17 mouse cellular contexts compared by ENCODE assay signal in genomic region chr4:32430136-32430535, GRCm38 (mm10).
A peak's percentile ranks its signal among the peaks of the same experiment; 100 is the strongest.
DNase-seq lines count a peak whose midpoint lies in the region; ATAC-seq and TF ChIP-seq lines count a peak whose summit lies in the region.
"Had no signal": no experiment of that assay in that cellular context is flagged by ENCODE, and none has a peak within 500 bp of the region (broad histone marks: within the 10 kb centered on the region; RNA-seq: fewer than 3 reads in every experiment).

No protein-coding gene starts in this region.

- no peak overlapping the region for H3K9ac ChIP-seq in forebrain, embryonic 15.5 days (replicated peaks)
- no peak overlapping the region for H3K9ac ChIP-seq in forebrain, embryonic 16.5 days (replicated peaks; ENCODE audit: low read depth, low read length)
- no peak overlapping the region for H3K9ac ChIP-seq in heart, postnatal 0 days (replicated peaks; ENCODE audit: low read depth, low read length)
- no peak overlapping the region for H3K9ac ChIP-seq in heart, adult 2 months (ENCODE audit: low read depth, low read length)
- H3K9ac ChIP-seq: hindbrain, embryonic 15.5 days; limb, embryonic 15.5 days; lung, embryonic 14.5 days had no signal

- TF ChIP-seq CTCF in heart, postnatal 0 days (IDR thresholded peaks at IDR 0.05; ENCODE audit: low read depth) = no peak
- TF ChIP-seq CTCF in heart, adult 2 months (IDR thresholded peaks at IDR 0.05) = no peak
- TF ChIP-seq CTCF in kidney, adult 2 months (conservative IDR thresholded peaks at IDR 0.05; ENCODE audit: insufficient read depth, insufficient read length, low read depth, low read length) = no peak

- H3K36me3 ChIP-seq in forebrain, embryonic 15.5 days = no peaks in the 10 kb centered on the region
- H3K36me3 ChIP-seq in forebrain, embryonic 16.5 days (ENCODE audit: control insufficient read depth, insufficient read depth) = no peaks in the 10 kb centered on the region
- H3K36me3 ChIP-seq in heart, postnatal 0 days (replicated peaks; ENCODE audit: control insufficient read depth, insufficient read depth, low read length) = no peaks in the 10 kb centered on the region
- H3K36me3 ChIP-seq in heart, adult 2 months (ENCODE audit: control insufficient read depth, insufficient read depth, low read length) = no peaks in the 10 kb centered on the region
- no peaks in the 10 kb centered on the region for H3K36me3 ChIP-seq in kidney, adult 2 months (ENCODE audit: control insufficient read depth, insufficient read depth, low read length)
- H3K36me3 ChIP-seq: hindbrain, embryonic 15.5 days; limb, embryonic 15.5 days had no signal

- TF ChIP-seq EP300 in heart, postnatal 0 days (IDR thresholded peaks at IDR 0.05; ENCODE audit: low read depth) = no peak
- TF ChIP-seq EP300 in heart, adult 2 months (IDR thresholded peaks at IDR 0.05; ENCODE audit: insufficient read depth, low read depth, low read length) = no peak

- H3K4me2 ChIP-seq in forebrain, embryonic 15.5 days (replicated peaks) = no peak overlapping the region
- H3K4me2 ChIP-seq in forebrain, embryonic 16.5 days (ENCODE audit: low read length) = no peak overlapping the region
- peak overlapping the region; percentile 52; the same call in 1 of the 2 replicates for H3K4me2 ChIP-seq in heart, postnatal 0 days (ENCODE audit: low read depth, low read length)
- H3K4me2 ChIP-seq: limb, embryonic 15.5 days had no signal

- no peaks in the 10 kb centered on the region for H3K9me3 ChIP-seq in forebrain, embryonic 15.5 days
- no peaks in the 10 kb centered on the region for H3K9me3 ChIP-seq in forebrain, embryonic 16.5 days (ENCODE audit: control insufficient read depth, low read length)
- no peaks in the 10 kb centered on the region for H3K9me3 ChIP-seq in heart, postnatal 0 days (replicated peaks; ENCODE audit: control insufficient read depth, low read length)
- H3K9me3 ChIP-seq: hindbrain, embryonic 15.5 days; limb, embryonic 15.5 days had no signal

- no peak for TF ChIP-seq POLR2A in heart, adult 2 months (IDR thresholded peaks at IDR 0.05; ENCODE audit: insufficient read depth, low read depth, low read length)
- no peak for TF ChIP-seq POLR2A in kidney, adult 2 months (IDR thresholded peaks at IDR 0.05; ENCODE audit: low read depth, low read length)

- no peak overlapping the region for H3K4me3 ChIP-seq in forebrain, embryonic 15.5 days
- H3K4me3 ChIP-seq in forebrain, embryonic 16.5 days (replicated peaks; ENCODE audit: low read length) = no peak overlapping the region
- no peak overlapping the region; the same call in 1 of the 2 replicates for H3K4me3 ChIP-seq in heart, postnatal 0 days (ENCODE audit: low read depth, low read length)
- H3K4me3 ChIP-seq in heart, adult 2 months = no peak overlapping the region
- H3K4me3 ChIP-seq in kidney, adult 2 months (ENCODE audit: insufficient read depth, low read depth, low read length) = no peak overlapping the region
- H3K4me3 ChIP-seq: erythroblast, embryonic 14.5 days; hindbrain, embryonic 15.5 days; limb, embryonic 15.5 days; myocyte had no signal

- no peaks in the 10 kb centered on the region for H3K79me2 ChIP-seq in heart, adult 2 months (replicated peaks; ENCODE audit: control insufficient read depth, insufficient read depth, low read length)

- intact Hi-C loops in heart, adult 2 months (cut with DNase I) = no loop called here

- H3K27me3 ChIP-seq in forebrain, embryonic 15.5 days = no peaks in the 10 kb centered on the region
- no peaks in the 10 kb centered on the region for H3K27me3 ChIP-seq in forebrain, embryonic 16.5 days (replicated peaks; ENCODE audit: control insufficient read depth, insufficient read depth, low read length)
- no peaks in the 10 kb centered on the region for H3K27me3 ChIP-seq in heart, postnatal 0 days (ENCODE audit: control insufficient read depth, insufficient read depth, low read length)
- H3K27me3 ChIP-seq in heart, adult 2 months (ENCODE audit: control insufficient read depth, insufficient read depth, low read length) = no peaks in the 10 kb centered on the region
- no peaks in the 10 kb centered on the region for H3K27me3 ChIP-seq in kidney, adult 2 months (replicated peaks; ENCODE audit: control insufficient read depth, insufficient read depth, low read length)
- H3K27me3 ChIP-seq: hindbrain, embryonic 15.5 days; limb, embryonic 15.5 days had no signal

- DNase-seq in heart, postnatal 0 days (ENCODE audit: low spot score) = no peak
- no peak for DNase-seq in heart, adult 2 months
- peak; percentile 79 for DNase-seq in brain, adult 2 months (ENCODE audit: low read depth, low spot score)
- DNase-seq in neural tube, embryonic 10.5 days (ENCODE audit: extremely low spot score, low spot score) = peak; percentile 14
- no peak for DNase-seq in kidney, adult 2 months
- DNase-seq in lung, adult 18-20 months = no peak
- DNase-seq: adrenal gland, adult 2 months; kidney, adult 9 months; lung, embryonic 14.5 days; thymus, postnatal 36 days had no signal

- ATAC-seq in forebrain, embryonic 15.5 days (replicated peaks) = no peak
- no peak for ATAC-seq in forebrain, embryonic 16.5 days
- no peak for ATAC-seq in heart, postnatal 0 days (ENCODE audit: insufficient read depth, low read depth)

- H3K4me1 ChIP-seq in forebrain, embryonic 15.5 days = peaks cover 59% of the 10 kb centered on the region
- peaks cover 59% of the 10 kb centered on the region for H3K4me1 ChIP-seq in forebrain, embryonic 16.5 days (replicated peaks; ENCODE audit: control insufficient read depth, insufficient read depth, low read length)
- H3K4me1 ChIP-seq in heart, postnatal 0 days (ENCODE audit: control insufficient read depth, insufficient read depth) = peaks cover 12% of the 10 kb centered on the region
- peaks cover 2% of the 10 kb centered on the region; the same call in 1 of the 2 replicates for H3K4me1 ChIP-seq in heart, adult 2 months (ENCODE audit: control insufficient read depth, insufficient read depth, low read length)
- H3K4me1 ChIP-seq in kidney, adult 2 months (ENCODE audit: control insufficient read depth, insufficient read depth, low read length) = no peaks in the 10 kb centered on the region

- 0 out of 2 replicates have a peak overlapping the region, but pooled peaks have one; percentile 13 for H3K27ac ChIP-seq in forebrain, embryonic 15.5 days (replicated peaks)
- H3K27ac ChIP-seq in forebrain, embryonic 16.5 days (ENCODE audit: low read length) = no peak overlapping the region
- no peak overlapping the region for H3K27ac ChIP-seq in heart, postnatal 0 days (ENCODE audit: low read depth)
- H3K27ac ChIP-seq in heart, adult 2 months = no peak overlapping the region
- no peak overlapping the region for H3K27ac ChIP-seq in kidney, adult 2 months (ENCODE audit: insufficient read depth, low read depth, low read length)
- H3K27ac ChIP-seq: limb, embryonic 15.5 days; stomach, postnatal 0 days had no signal

- WGBS in forebrain, embryonic 15.5 days = 67% methylated on average over 11 of the region's 11 CpGs
- 69% methylated on average over 11 of the region's 11 CpGs for WGBS in forebrain, embryonic 16.5 days
- 76% methylated on average over 11 of the region's 11 CpGs for whole genome bisulfite sequencing in heart, postnatal 0 days
- 83% methylated on average over 11 of the region's 11 CpGs for WGBS in heart, adult 2 months
- WGBS in kidney, adult 2 months = 91% methylated on average over 11 of the region's 11 CpGs

Comparison
In these comparisons a context has a peak if more than half of its experiments do, and no peak if none do; other contexts are left out.
1. DNase-seq: peak in brain, adult 2 months (single experiment) and neural tube, embryonic 10.5 days (single experiment); none in heart, postnatal 0 days (single experiment), heart, adult 2 months (0 of 2), kidney, adult 2 months (single experiment) and lung, adult 18-20 months (0 of 2).